Mouse (Mus musculus) megakaryocyte progenitor cell, adult 5-6 weeks (primary cell): ENCODE data around the gene Cpne7. TPM values are rescaled to one million over a fixed set of nuclear protein-coding genes. Genes with fewer than 3 reads are reported as not detected.

Experiments used
- ATAC-seq: replicated peaks from 2 replicates; pipeline ENCODE4 v1.8.0; 2016; ENCODE audit warnings: mild to moderate bottlenecking, moderate TSS enrichment, inconsistent platforms; ENCODE audit not compliant: poor library complexity
- total RNA-seq, 2 experiments: library from RNA; stranded (forward) in 1 of 2; stranded (reverse) in 1 of 2; fragments of 157-497, 149-512 nt in 1 of 2; fragments of 200-1000 nt in 1 of 2; gene quantifications; 2 replicates each; pipeline versions ENCODE4 v1.2.3 to v1.2.4; 2015 to 2017

Gene Cpne7
- total RNA-seq, 2 experiments from 2014 or later: not detected

DNA sequence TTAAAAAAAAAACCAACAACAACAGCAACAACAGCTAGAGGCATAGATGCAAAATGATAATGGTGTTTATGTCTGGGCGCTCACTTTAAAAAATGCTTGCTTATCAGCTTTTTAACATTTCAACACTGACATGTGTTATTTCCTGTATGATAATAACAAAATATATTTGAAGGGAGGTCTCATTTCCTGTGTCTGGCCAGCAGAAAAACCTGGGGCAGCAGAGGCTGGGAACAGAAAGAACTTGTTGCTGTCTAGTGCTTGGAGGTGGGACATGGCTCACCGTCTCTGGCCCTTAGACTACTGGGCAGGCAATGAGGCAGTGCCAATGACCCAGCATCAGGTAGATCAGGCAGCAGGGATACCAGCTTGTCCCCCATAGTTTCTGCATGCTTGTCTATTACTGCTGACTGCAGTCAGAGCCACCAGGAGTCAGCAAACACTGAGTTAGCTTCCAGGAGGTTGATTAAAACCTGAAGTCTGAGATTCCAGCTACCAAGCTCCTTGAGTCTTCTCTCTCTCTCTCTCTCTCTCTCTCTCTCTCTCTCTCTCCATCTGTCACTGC, 3.2 kb upstream of the Cpne7 start:
- ATAC-seq: peak; percentile 12

DNA sequence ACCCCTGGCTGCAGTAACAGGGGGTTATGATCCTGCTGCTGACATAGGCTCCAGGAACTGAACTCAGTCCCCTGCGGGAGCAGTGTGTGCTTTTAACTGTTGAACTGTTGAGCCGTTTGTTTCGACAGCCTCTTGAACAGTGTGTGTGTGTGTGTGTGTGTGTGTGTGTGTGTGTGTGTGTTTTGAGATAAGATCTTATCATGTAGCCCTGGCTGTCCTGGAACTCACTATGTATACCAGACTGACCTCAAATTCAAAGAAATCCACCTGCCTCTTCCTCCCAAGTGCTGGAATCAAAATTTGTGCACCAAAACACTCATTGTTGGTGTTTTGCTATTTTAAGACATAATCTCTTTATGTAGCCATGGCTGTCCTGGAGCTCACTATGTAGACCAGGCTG, 2.5 kb upstream of the Cpne7 start:
- peak; percentile 5; the same call in 1 of the 2 replicates for ATAC-seq

DNA sequence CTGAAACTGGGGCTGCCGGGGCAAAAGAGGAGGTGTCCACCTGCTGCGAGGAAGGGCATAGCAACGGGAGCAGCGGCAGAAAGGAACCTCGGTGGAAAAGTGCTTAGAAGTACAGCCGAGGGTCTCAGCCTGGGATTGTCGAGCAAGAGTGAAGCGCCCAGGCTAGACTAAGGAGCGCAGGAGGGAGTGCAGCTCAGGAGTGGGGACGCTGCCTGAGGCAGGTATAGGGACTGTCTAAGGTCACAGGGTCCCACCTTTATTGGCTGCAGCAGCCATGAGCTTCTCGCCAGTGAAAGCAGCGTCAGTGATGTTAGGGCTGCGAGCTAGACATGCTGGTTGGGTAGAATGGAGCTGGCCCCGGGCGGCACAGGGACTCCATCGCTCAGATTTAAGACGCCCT, 570 bp downstream of the Cpne7 start:
- no peak for ATAC-seq

DNA sequence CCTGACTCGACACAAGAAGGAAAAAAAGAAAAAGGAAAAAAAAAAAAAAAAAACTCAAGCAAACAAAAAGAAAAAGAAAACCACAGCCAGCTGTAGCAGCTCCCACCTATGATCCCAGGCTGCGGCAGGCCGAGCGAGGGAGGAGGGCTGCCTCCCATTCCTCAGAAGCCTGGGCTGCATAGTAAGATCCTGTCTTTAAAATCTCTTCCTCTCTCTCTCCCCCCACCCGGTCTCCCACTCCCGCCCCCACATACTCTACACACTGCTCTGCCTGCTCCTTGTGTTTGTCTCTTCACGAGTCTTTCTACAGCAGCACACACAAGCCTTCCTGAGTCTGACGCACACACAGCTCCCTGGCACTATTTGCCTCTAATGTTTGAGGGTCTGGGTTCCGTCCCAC, 4.9 kb downstream of the Cpne7 start:
- no peak for ATAC-seq

DNA sequence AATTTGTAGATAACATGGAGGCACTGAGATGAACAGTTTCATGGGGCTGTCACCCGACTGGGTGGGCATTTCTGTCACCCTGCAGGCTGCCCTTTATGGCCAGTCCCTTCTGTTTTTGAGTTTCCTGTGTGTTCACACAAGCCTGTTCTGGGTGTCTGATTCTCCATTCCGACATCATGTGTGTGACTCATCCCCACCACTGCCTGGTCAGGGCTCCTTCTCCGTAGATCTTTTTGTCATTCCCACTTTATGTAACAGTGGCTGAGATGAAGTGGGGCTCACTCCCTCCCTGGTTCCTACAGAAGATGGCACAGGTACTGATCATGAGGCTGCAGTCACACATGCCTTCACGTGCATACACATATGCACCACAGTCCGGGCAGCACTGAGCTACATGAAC, 5.5 kb downstream of the Cpne7 start:
- no peak for ATAC-seq

DNA sequence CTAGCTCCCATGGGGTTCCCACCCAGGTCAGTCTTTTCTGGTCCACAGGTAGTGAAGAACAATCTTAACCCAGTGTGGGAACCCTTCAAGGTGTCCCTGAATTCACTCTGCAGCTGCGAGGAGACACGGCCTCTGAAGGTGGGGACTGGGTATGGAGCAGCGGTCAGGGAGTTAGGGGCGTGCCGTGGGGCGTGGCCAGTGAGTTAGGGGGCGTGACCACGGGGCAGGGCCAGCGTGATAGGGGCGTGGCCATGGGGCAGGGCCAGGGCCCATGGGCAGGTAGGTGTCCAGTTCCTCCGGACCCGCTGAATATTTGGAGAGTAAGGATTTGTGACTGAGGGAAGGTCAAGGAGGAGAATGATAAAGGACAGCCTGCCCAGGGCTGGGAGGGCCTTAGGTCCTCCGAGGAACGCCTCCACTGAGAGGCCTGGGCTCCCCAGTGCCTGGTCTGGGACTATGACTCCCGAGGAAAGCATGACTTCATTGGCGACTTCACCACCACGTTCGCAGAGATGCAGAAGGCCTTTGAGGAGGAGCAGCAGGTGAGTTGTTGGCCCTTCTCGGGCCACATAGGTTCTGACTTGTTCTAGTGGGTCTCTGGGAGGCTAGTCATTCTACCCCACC, 9.1 kb downstream of the Cpne7 start:
- peak; percentile 83 for ATAC-seq

DNA sequence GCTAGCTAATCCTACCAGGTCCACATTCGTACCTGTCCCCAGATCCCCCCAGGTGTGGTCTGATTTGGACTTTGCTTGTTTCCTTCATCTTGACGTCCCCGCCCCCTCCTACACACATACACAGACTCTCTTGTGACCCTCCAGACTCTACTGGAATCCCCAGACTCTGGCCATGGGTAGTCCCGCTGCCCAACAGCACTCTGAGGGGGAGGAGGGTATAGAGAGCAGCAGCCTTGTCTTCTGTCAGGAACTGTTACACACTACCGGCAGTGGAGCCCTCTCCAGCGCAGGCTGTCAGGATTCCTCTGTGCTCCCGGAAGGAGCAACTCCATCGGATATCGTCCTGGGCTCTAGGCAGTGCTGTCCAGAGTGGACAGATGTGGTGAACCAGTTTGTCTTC, 13.9 kb downstream of the Cpne7 start:
- no peak for ATAC-seq

DNA sequence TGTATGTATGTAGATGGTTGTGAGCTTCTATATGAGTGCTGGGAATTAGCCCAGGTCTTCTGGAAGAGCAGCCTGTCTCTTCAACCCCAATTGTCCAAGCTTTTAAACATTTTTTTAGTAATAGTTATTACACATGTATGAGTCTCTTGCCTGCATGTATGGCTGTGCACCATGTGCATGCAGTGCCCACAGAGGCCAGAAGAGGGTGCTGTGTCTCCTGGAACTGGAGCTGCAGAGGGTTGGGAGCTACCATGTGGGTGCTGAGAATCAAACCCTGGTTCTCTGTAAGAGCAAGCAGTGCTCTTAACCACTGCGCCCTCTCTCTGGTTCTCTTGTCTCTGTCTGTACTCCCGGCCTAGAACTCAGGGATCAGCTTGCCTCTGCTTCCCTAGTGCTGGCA, 15.8 kb downstream of the Cpne7 start:
- ATAC-seq: no peak

DNA sequence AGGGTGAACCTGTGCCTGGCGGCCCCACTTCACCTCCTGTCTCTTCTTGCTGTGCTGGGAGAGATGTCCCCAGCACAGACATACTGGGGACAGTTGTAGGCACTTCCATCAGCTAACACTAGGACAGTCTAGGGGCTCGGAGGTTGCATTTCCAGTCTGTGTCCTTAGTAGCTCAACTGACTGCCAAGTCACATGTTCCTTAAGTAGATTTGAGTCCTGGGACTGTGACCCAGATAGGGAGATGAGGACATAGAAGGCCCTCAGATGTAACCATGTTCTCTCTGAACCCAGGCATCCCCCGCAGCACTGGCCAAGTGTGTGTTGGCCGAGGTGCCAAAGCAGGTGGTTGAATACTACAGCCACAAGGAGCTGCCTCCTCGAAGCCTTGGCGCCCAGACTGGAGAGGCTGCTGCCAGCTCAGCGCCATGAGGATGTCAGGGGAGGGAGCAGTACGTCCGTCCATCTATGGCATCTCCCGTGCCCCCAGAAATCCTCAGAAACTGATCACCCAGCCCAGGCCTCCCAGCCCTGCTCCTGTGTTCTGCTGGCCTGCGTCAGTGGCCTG, 17.1 kb downstream of the Cpne7 start:
- no peak for ATAC-seq

DNA sequence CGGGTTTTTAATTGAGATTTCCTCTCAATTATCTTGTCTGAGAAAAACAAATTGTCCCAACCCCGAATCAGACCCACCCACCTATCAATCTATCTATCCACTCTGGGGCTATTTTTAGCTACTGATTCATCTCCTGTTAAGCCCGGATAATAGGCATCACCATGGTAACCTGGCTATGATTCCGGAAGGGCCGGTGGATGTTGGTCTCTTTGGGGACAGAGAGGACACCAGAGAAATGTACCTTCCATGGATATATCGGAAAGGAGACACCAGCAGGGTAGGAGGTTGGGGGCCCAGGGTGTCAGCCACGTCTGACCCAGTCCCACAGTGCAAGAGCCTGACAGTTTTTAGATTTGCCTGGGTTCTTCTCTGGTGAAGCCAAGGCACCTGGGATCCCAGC, 18.2 kb downstream of the Cpne7 start:
- ATAC-seq: no peak

DNA sequence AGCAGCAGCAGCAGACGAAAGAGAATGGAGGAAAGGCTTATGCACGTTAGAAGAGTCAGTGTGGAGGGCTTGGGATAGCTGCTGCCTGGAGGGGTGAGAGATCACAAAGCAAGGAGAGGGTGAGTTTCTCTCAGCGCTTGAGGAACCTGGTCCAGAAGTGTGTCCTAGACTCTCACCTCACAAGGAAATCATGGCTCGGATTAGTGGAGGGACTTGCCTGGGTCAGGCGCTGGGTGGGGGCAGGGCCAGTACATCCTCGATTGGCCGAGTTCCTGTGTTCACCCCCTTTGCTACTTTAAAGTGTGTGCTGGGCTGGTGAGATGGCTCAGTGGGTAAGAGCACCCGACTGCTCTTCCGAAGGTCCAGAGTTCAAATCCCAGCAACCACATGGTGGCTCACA, 18.6 kb downstream of the Cpne7 start:
- ATAC-seq: no peak

DNA sequence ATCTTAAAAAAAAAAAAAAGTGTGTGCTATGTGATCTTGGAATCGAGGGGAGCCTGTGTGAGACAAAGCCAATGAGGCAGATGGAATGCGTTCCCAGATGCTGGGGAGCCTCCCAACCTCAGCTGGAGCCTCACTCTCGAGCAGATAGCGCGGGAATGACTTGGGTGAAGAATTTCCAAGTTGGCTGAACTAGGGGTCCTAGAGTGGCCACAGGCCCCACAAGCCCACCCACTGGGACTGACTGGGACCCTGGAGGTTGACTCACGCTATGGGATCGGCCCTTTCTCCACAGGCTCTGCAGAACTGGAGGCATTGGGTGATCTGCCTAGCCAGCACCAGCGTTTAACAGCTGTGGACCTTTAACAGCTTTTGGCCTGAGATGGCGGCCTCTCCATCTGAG, 19.1 kb downstream of the Cpne7 start:
- no peak for ATAC-seq

DNA sequence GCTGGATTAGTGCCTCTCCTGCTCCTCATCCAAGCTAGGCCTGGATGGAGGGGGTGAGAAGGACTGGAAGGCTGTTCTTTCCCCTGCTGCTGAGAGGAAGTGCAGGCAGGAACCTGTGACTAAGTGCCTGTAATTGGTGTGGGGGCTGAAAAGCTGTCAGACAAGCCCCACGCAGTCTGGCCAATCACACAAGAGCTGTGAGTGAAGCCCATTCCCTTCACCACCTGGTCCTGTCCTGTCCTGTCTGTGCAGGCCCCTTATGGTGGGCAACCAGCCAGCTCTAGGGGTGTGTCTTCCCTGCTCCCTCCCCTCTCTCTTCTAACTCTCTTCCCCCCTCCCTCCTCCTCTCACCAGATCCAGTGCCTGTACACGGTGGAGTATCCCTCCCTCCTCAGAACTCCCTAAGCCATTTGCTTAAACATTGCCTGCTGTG, 20.5 kb downstream of the Cpne7 start:
- no peak for ATAC-seq

DNA sequence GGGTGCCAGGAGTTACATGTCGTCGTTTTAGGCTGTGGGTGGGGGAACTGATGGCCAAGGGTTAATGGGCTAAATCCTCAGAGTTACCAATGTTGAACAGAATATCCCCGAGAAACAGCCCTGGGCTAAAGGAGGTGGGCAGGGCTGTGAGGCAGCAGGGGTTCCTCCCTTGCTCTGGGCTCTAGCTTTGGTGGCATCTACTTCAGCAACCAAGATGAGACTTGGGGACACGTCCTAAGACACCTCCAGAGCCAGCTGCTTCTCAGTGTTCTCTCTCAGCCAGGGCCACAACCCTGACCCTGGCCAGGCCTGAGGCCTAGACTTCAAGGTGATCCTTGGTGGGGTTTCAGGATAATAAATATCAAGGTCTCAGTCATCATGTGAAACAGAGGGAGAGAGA, 21.6 kb downstream of the Cpne7 start:
- ATAC-seq: no peak

DNA sequence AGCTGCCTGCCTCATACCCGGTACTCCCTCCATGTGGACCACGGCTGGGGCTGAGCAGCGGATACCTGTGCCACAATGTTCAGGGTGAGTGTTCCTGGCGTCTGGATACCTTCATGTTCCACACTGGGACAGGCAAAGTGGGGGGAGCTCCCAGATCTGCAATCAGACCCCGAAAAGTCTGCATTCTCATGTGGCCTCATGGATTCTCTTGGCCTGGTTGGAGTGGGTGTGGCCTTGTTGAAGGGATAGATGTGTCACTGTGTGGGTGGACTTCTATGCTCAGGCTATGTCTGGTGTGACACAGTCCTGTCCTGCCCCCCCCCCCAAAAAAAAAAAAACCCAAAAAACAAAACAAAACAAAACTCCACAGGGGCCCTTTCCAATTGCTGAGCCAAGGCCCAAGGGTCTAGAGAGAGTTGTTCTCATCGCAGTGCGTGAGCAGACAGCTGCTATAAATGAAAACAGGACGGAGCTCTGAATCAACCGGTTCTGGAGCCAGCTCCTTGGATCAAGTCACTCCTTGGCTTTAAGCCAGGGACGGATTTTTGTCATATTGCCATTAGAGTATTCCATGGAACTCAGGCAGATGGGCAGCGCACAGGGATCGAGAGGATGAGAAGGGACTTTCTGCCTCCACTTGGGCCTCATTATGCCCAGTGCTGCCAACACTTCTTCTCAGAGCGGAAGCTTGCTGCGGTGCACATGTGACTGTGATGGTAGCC, 24.7 kb downstream of the Cpne7 start:
- ATAC-seq: no peak

DNA sequence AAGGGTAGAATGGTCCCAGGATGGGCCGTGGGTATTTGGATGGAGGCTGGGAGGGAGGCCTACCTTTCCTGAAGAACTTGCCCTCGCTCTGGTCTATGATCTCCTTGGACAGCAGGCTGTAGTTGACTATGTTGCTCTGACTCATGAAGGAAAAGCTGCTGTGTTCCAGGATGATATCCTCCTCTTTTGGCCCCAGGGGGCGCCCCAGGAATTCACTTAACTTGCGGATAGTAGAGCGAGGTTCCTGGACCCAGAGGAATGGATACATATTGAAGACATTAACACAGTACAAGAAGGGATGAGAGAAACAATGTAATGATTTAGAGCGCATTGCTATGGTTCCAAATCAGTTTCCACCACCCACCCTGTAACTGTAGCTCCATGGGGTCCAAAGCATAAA, 28.1 kb downstream of the Cpne7 start:
- ATAC-seq: no peak; the same call in 1 of the 2 replicates

DNA sequence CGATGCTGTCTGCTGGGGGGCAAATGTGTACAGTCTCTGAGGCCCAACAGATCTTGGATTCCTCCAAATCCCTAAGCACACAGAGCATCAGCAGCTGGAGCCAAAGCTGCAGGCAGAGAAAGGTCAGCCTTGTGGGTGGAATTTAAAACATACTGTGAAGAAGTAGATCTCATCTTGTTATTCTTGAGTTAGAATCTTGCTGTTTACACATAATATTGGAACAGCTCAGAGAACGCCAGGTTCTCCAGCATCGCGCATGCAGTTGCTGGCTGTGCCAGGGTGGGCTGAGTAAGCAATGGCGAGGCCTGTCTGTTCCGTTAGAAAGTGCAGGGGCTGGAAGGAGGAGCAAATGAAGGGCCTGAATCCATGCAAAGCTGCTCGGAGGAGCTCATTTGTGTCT, 29.2 kb downstream of the Cpne7 start:
- ATAC-seq: no peak

DNA sequence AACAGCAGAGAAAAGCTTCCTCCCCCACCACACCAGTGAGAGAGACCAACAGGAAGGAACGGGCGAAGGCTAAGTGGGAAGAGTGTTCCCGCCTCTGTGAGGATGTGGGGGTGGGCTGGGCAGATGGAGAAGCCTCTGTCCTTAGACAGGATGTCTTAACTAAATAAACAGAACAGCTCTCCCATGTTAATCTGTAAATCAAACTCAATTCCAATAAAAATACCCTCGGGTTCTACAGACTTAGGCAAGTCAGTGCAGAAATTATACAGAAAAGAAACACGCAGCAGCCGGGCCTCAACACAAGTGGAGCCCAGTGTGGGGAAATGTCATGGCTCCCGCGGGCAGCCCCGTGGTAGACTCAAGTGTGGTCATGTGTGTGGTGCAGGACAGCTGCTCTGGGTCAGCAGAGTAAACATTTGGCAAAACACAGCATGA, 33.6 kb downstream of the Cpne7 start:
- ATAC-seq: no peak

DNA sequence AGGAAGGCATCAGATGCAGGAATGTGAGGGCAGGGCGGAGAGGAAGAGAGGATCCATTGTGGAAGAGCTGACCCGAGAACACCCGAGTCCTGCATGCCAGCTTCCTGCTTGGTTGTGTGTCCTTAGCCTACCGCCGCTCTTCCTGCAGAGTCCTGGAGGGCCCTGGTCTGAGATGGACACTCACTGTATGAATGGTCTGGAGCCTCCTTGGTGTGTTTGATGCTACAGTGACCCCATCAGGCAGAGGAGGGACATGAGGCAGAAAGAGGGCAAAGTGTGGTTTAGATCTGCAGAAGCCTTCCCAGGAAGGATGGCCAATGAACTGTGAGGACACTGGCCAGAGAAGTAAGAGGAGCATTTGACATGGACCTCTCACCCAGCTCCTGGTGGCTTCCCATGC, 38.0 kb downstream of the Cpne7 start:
- 0 out of 2 replicates have a peak, but pooled peaks have one; percentile 26 for ATAC-seq

DNA sequence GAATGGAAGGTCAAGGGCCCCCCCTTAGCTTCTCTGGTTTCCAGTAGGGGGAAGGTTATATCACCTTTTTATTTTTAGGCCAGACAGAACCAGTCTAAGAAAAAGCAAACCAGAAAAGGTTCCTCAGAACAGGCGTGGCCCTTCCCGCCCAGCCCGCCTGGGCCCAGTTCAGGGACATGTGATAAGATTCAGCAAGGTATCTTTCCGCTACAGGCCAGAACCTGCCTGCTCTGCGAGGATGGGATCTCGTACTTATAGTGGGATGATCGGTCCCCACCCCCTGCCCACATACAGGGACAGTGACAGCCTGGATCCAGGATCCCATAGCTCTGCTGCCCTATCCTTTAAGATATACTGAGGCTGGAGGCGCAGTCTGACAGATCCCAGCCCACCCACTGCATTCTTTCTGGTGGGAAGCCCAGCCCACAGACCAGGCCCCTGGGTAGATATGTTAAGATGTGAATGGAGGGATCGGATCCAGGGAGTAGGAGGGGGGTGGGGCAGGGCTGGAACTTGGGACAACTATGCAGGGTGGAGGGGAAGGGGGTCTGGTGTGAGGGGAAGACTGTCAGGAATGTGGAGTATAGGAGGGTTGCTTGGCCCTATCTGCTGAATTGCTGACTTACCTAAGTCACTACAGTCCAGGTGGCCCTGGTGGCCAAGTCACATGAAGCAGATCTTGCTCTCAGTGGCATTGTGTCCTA, 39.0 kb downstream of the Cpne7 start:
- peak; percentile 55 for ATAC-seq

DNA sequence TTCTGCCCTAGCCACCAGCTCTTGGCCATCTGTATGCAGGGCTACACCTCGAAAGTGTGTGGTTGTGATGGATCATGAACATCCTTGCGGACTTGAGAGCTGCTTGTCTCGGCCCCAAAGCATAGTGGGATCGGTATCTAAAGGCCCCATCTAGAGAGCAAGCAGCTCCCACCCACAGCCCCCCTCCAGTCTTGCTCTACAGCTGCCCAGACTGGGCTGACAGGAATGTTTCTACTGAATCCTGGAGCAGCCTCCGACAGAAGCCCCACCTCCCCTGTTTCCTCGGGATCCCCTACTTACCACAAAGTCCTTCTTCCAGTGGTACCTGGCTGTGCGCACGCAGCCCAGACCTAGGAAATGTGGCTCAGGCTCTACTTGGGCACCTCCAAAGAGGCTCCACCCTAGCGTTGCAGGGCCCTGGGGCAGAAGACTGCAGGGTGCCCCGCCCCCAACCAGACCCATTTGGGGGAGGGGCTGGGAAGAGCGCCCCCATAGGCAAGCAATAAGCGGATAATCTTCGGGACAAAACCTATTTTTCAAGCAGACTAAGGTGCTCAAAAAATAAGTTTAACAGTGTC, 40.8 kb downstream of the Cpne7 start, which contains the start of gene Sult5a1:
TSS of gene Sult5a1 (minus strand) at position 428 of the 578 bp plus-strand sequence.
- no peak for ATAC-seq
